Mouse (Mus musculus) induced T-regulatory cell, adult 2 months (primary cell): ENCODE measurements around the gene Fpgs.

Source experiments
- DNase-seq: peaks from one replicate; pipeline ENCODE4 v3.0.0-alpha.2; 2012; ENCODE audit warnings: low read depth

Gene Fpgs

DNA sequence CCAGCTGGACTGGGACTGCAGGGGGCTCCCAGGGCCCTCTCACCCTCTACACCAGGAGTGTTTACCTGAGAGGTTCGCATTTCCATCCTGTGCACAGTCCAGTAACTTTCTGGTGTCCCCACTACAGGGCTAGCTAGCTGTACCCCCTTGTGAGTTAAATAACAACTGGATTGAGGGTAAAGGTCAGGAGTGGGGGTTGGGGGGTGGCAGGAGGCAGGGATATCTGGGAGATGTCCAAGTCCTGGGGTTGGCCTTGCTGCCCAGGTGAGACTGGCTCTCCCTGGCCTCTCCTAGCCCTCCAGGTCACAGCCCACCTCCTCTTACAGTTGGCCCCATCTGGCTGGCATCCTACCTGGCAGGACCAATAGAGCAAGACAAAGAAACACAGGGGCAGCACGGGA lies at the start of gene Fpgs:
Fpgs (minus strand) TSS at position 125 of the 401 bp plus-strand sequence.
- DNase-seq: no peak

DNA sequence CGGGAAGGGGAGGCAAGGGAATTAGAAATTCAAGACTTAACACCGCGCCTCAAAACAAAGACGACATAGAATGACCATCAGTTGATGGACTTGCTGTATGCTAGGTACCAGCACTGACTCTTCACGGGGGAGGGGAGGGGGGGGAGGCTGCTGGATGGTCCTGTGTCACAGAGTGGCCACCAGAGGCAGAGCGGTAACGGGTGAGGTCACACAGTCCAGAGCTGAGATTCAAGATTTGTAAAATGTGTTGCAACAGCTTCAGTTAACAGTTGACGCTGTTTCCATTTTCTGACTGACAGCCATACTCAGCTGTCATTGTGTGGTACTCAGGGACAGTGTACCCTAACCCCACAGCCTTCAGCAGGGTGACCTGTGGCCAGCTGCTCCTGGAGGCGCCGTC lies 48.2 kb upstream of the Fpgs start:
- no peak for DNase-seq

DNA sequence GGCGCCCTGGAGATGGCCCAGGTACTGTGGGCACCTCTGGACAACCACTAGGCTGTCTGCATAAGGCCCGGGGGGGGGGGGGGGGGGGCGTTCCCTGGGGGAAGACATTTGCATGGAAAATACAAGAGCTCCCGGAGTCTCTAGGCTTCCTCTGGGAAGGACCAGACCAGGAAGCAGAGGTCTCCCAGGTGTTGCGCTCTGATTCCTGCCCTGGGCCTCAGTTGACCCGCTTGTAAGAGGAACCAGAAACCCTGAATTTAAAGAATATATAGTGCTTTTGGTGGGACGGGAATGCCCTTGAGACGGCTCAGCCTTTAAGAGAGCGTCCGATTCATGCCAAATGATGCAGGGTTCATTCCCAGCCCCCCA lies 47.7 kb upstream of the Fpgs start:
- DNase-seq: no peak

DNA sequence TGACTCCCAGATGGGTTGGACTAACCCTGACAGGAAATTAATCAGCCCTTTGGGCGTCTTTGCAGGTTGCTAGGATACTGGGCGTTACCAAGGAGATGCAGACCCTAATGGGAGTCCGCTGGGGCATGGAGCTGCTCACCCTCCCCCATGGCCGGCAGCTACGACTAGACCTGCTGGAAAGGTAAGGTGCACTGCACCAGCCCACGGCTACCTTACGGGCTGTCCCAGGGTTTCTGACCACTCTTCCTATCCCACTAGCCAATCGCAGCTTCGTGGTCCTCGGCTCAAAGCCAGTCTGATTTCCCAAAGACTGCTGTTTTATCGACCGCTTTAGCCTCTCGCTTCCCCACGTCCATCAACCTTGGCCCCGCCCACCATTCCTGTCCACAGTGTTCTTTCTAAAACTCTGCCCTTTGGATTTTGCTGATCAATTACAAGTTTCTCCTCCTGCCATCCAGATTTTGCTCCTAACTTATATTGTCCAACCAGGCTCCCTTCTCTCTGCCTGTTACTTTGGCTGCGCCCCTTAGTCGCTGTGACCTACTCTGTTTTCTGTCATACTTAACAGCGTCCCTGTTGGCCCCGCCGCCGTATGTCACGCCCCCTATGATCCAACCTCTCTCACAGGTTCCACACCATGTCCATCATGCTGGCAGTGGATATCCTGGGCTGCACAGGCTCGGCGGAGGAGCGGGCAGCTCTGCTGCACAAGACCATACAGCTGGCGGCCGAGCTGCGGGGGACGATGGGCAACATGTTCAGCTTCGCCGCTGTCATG lies 47.1 kb upstream of the Fpgs start:
- DNase-seq: no peak

DNA sequence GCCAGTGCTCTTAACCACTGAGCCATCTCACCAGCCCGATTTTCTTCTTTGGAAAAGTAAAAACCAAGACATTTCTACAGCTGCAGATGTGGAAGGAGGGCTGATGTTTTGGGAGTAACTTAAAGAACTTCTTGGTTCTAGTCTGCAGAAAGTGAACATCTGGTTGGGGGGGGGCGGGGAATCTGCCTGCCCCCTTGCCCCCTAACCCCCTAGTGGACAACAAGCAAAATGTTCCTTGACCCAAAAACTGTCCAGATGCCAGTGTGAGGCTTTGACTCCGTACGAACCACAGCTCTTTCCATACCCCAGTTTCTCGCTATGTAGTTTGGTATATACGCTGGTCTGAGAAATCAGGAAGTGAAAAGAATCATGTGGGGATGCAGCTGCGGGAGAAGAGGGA lies 46.3 kb upstream of the Fpgs start:
- no peak for DNase-seq

DNA sequence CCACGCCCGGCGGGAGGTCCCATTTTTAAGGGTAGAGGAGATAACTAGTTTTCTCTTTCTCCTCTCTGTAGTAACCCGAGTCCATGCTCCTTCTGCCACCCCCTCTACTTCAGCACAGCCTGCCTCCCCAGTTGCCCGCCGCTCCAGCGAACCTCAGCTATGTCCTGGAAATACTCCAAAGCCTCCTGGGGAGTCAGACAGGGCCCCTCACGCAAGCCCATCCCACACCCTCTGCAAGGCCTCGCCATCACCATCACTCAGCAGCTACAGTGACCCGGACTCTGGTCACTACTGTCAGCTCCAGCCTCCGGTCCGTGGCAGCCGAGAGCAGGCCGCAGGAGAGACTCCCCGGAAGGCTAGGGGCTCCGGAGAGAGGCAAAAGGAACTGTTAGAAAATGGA lies 45.1 kb upstream of the Fpgs start:
- DNase-seq: no peak

DNA sequence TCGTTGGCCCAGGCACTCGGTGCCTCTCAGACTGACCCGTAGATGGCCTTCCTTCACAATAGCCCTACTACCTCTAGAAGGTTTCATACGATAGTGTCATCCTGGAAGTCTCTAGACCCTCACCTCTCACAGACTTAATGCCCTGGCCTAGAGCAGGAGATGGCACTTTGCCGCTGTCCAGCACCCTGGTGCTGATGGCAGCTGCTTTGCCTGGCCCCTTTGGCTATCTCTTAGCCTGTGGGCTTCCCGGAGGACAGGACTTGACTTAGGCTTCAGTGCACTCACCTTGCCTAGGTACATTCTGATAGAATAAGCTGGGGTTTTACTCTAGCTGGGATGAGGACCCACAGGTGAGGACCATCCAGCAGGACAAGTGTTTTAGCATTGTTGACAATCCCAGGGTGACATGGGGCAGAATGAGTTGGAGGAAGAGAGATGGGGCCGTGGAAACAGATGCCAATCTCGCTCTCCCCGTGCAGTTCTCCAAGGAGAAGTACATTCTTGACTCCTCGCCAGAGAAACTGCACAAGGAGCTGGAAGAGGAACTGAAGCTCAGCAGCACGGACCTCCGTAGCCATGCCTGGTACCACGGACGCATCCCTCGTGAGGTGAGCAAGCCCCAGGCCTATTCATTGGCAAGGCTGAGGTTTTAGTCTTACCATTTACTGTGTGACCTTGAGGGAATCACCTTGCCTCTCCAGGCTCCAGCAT lies 40.5 kb upstream of the Fpgs start:
- no peak for DNase-seq

DNA sequence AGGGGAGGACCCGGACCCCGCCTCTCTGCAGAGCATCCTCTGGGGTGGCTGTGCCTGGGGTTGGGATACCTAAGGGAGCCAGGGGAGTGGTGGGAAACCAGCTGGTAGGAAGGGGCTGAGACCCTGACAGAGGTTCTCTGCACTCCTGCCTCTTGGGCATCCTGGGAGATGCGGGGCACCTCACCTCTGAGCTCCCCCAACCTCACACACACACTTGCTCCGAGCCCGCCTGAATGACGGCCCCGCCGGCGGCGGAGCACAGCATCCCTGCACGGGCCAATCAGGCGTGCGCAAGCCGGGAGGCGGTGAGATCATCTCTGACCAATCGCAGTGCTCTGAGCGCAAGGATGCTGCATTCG lies 38.2 kb upstream of the Fpgs start:
- no peak for DNase-seq

DNA sequence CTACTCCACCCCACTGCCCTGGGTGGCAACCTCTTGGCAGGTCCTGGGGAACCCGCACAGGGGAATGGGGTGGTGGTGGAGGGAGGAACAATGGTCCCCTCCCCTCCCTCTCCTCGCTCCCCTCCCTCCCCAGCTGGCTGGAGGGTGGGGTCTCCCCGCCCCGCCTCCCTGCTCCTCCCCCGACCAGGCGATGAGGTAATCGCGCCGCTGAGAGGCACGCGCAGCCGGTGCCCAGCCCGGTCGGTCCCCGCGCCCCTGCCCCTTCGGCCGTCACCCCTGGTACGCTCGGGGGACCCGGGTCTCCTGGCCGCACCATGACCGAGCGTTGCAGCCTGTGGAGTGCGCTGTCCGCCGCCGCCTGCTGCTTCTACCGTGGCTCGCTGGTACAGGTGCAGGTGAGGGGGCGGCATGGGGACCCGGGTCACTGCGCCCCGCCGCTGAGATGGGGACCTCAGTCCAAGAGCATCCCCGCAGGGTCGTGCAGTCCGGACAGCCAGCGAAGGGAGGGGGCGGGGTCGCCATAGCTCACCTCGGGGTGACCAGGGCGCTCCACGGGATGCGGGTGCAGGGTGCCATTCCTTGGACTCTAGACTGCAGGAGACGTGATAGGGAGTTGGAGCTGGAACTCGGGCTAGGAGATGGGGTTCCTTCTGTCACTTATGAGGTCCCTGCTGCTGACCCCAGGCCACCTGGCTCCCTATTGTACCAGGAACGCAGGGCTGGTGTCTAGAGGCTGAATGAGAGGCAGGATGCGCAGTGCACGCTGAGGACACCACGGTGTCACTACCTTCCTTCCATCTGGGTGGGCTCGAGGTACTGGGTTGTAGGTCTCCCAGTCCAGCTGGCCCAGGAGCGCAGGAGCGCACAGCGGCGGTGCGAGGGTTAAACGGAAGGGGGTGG lies 37.6 kb upstream of the Fpgs start:
- no peak for DNase-seq

DNA sequence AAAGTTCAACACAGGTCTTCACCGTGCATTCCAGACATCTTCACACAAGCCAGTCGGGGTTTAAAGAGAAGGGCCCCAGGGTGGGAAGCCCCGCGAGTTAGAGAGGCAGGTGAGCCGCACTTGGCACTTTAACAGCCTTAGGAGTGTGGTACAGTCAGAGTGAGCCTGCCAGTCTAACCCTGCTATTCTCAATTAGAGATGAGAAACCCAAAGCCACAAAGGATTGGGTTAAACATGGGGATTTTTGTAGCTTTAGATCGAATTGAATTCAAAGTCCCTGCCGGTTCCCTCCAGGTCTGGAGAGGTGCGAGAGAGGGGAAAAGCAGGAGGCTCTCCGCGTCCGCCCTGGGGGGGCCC lies 36.9 kb upstream of the Fpgs start, which contains the start of gene 6330409D20Rik:
6330409D20Rik (minus strand) TSS at position 101 of the 357 bp plus-strand sequence.
- DNase-seq: no peak

DNA sequence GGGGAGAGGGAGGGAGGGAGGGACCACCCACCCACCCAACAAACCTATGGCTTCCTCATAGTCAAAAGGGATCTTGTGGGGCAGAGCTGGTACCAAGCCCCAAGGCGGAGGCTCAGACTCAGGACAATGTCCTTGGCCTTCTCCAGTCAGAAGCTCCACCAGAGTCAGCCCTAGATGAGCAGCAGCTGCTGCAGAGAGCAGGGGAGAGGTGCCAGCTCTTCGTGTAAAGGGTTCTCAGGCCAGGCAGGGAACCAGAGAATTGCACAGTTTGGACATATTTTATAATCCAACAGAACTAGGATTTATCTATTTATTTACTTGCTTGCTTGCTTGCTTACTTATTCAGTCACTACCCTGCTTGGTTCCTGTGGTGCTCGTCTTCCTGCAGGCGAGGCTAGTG lies 35.4 kb upstream of the Fpgs start:
- DNase-seq: no peak

DNA sequence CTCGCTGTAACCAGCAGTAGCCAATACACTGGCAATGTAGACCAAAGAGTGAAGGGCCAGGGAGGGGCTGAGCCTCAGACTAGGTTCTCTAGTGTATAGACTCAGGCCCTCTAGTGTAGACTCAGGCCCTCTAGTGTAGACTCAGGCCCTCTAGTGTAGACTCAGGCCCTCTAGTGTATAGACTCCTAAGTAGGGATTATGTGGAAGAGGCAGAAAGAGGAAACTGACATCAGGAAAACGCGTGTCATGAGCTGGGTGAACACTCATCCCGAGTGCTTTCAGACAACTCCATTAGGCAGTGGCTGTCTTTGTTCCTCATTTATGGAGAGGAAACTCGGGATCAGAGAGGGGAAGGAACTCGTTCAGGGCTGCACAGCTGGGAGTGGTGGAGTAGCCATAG lies 33.1 kb upstream of the Fpgs start:
- no peak for DNase-seq

DNA sequence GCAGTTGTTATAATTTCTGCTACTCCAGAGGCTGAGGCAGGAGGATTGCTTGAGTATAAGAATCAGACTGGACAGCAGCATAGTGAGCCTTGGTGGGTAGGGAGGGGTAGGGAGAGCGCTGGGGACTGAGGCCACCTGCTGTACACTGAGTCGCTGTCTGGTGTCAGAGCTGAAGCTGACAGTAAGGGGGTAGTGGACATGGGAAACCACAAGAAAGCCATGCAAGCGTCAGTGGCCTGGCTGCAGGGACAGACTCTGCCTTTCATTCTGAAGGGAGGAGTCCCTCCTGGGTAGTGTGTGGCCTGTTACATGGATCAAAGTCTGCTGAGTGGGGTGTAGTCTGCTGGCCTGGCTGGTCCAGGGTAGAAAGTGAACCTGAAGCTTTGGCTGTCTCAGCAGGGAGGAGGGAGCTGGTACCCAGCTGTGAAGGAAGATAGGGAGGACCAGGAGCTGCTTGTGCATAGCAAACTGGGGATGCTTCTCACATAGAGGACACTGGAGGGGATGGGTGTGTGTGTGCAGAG lies 32.4 kb upstream of the Fpgs start:
- DNase-seq: no peak

DNA sequence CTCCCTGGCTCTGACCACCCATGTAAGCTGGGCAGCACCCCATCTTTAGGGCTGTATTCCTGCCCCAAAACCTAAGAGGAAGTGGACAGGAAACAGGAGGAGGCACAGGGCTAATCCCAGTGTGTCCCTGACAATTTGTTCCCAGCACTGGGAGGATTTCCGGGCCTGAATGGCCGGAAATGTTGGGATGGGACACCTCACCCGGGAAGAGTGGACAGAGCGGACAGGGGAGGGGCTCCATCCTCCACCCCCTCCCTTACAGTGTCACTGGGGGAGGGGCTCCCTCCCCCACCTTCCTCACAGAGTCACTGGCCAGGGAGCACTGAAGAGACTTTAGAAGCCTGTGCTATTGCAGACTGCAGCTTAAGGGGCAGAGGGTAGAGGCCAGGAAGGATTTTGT lies 31.0 kb upstream of the Fpgs start:
- DNase-seq: no peak

DNA sequence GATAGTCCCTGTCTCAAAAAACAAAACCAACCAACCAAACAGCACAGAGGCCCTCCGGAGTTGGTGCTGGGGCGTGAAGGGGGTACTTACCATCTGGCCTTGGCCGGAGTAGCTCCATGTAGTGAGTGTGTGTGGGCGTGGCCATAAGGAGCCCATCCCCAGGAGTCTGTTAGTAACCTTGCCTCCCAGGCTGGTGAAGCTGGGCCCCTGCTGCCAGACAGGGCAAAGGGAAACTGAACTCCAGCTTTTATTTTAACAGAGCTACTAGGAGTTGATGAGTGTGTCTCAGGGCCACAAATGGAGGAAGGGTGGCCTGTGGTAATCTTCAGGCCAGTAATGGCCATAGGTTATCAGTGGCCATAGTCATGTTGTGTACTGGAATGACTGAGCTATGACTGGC lies 30.5 kb upstream of the Fpgs start:
- DNase-seq: no peak

DNA sequence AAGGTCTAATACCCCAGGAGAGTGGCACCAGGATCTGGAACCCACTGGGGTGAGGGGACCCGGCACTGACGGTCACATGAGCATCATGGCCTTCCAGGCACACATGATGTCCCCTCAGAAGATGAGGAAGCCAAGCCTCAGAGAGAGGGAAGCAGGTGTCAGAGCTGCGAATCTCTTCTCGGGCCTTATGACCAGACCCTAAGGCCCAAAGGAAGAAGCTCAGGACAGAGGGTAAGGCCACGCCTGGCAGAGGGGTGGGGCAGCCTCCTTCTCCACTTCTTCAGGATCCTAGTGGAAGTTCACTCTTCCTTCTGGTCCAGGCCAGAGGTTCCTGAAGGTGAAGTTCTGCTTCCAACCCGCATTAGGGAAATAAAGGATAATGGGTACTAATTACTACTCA lies 28.8 kb upstream of the Fpgs start:
- no peak for DNase-seq

DNA sequence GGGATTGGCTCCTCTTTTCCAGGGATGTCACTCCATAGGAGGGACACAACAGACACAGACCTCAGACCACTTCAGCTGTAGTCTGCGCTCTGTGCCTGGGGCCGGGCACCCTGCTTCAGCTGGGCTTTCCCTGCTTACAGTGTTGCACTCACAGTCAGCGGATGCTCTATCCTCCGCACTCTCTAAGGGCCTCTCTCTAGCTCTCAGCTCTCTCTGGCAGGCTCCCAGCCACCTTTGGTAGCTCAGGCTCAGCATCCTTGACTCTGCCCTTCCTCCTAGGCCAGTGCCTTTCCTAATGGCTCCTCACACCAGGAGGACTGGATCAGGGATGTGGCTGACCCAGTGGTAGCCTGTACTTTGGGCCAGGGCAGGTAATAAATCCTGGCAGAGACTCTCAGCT lies 28.0 kb upstream of the Fpgs start:
- no peak for DNase-seq

DNA sequence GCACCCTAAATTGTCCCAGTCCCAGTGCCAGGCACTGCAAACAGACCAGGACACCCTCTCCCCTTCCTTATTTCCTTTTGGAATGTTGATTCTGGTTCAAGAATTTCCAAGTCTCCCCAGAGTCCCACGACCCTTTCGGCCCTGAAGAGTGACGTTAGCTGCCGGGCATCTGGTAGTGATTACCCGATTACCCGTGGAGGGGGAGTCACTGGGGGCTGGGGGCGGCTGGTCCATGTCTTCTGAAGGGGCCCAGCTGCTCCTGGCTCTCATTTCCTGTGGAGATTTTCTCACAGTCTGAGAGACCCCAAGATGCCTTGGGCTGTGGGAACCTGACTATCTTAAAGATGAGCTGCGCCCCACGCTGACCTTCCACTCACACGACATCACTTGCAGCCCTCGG lies 26.9 kb upstream of the Fpgs start:
- DNase-seq: no peak

DNA sequence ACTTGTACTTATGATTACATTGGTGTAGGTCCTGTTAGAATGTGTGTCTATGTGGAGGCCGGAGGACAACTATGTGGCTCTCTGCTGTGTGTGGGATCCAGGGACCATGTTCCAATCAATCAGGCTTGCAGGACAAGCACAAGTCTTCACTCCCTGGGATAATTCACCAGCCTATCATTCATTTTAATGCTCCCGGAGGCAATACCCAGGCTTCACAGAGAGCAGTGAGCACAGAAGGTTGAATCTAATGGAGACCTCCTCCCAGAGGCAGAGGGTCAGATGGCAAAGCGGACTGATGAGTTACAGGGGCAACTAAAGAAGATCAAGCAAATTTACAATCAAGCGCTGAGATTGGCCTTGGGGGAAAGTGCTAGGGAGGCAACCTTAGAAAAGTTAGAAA lies 25.6 kb upstream of the Fpgs start:
- no peak for DNase-seq

DNA sequence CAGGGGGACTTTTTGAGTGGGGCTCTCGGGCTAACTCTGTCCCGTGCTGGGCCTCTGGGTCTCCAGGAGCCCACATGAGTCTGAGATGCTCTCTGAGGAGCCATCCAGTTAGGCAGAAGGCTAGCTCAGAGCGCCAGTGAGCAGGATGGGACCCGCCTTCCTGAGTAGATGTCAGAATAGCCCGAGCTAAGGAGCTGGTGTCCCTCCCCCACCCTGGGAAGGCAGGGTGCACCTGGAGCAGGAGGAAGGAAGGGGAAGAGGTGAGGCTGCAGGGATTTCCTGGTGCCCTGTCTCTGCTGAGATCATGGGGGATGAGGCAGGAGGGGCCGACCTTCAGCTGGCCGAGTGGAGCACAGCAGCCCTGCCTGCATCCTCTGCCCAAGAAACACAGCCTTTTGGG lies 24.5 kb upstream of the Fpgs start:
- no peak for DNase-seq

DNA sequence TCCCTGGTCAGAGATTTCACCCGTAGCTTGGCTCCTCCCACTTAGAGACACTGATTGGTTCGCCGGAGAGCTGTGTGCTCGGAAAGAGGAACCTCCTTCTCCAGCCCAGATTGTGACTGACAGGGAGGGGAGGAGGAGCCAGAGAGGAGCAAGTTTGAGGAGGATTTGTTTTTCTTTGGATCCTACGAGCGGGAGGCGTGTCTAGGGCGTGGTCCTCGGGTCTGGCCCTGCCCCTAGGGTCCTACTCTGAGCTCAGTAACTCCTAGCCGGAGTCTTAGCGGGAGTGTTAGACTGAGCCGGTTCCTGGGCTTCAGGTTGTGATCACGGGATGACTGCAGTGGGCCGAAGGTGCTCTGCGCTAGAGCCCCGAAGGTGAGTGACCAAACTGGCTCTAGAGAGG lies 23.5 kb upstream of the Fpgs start:
- DNase-seq: peak; percentile 84
